Comparison of ENCODE assay signal across 16 mouse cellular contexts in the genomic region with DNA sequence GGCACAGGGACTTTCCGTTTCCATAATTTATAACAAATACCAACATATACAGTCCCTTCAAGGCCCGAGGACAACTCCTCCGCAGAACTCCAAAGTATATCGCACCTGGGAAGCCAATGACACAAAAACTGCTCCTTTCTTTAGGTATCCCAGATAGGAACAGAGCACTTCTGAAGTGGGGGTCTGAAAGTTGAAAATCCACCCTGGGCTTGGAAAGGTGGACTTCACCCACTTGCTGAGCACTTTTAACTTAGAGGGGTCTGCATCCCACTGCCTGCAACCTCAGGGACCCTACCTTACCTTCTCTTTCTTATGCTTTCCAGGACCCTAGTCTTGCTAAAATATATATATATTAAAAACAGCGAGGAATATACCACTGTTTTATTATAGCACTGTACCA. TPM values are rescaled to one million over a fixed set of nuclear protein-coding genes. Genes with fewer than 3 reads are reported as not detected.
DNase-seq lines count a peak whose midpoint lies in the region; ATAC-seq lines count a peak whose summit lies in the region.
"Had no signal": no experiment of that assay in that cellular context is flagged by ENCODE, and none has a peak within 500 bp of the region (broad histone marks: within the 10 kb centered on the region; RNA-seq: fewer than 3 reads in every experiment).

No protein-coding gene starts in this region.

- peak overlapping the region; percentile 52 for H3K4me3 ChIP-seq in forebrain, embryonic 13.5 days
- peak overlapping the region; percentile 40 for H3K4me3 ChIP-seq in hindbrain, embryonic 16.5 days (ENCODE audit: low read length)
- H3K4me3 ChIP-seq in midbrain, embryonic 14.5 days (replicated peaks; ENCODE audit: low read depth, low read length), result peak overlapping the region; percentile 56
- H3K4me3 ChIP-seq: intestine, embryonic 15.5 days had no signal

- H3K4me1 ChIP-seq in forebrain, embryonic 13.5 days, result peaks cover 39% of the 10 kb centered on the region
- peaks cover 12% of the 10 kb centered on the region for H3K4me1 ChIP-seq in hindbrain, embryonic 16.5 days (ENCODE audit: control insufficient read depth, insufficient read depth, low read depth, low read length)
- H3K4me1 ChIP-seq in midbrain, embryonic 14.5 days (ENCODE audit: control insufficient read depth, insufficient read depth, low read length), result peaks cover 11% of the 10 kb centered on the region; the same call in 1 of the 2 replicates

- peaks cover 73% of the 10 kb centered on the region for H3K27me3 ChIP-seq in forebrain, embryonic 13.5 days
- H3K27me3 ChIP-seq in hindbrain, embryonic 16.5 days (replicated peaks; ENCODE audit: control insufficient read depth, insufficient read depth, low read length), result peaks cover 15% of the 10 kb centered on the region
- peaks cover 38% of the 10 kb centered on the region; the same call in 1 of the 2 replicates for H3K27me3 ChIP-seq in midbrain, embryonic 14.5 days (ENCODE audit: control insufficient read depth, insufficient read depth, low read length)

- peak overlapping the region; percentile 21 for H3K9ac ChIP-seq in forebrain, embryonic 13.5 days
- peak overlapping the region; percentile 31 for H3K9ac ChIP-seq in hindbrain, embryonic 16.5 days (ENCODE audit: low read depth, low read length)
- H3K9ac ChIP-seq in midbrain, embryonic 14.5 days (replicated peaks; ENCODE audit: low read length), result peak overlapping the region; percentile 84
- H3K9ac ChIP-seq: heart, embryonic 15.5 days; intestine, embryonic 15.5 days; liver, embryonic 13.5 days had no signal

- ATAC-seq in forebrain, embryonic 13.5 days, result no peak
- no peak for ATAC-seq in hindbrain, embryonic 16.5 days
- ATAC-seq in midbrain, embryonic 14.5 days (ENCODE audit: low FRiP score, low TSS enrichment), result no peak
- no peak for ATAC-seq in monocyte, adult 5-6 weeks (replicated peaks; ENCODE audit: insufficient number of reproducible peaks, low FRiP score, low TSS enrichment, poor library complexity, severe bottlenecking)
- ATAC-seq: intestine, embryonic 15.5 days had no signal

- WGBS in forebrain, embryonic 13.5 days, result 13% methylated on average over 5 of the region's 5 CpGs
- 6% methylated on average over 5 of the region's 5 CpGs for WGBS in hindbrain, embryonic 16.5 days
- 6% methylated on average over 5 of the region's 5 CpGs for WGBS in midbrain, embryonic 14.5 days

- no peaks in the 10 kb centered on the region for H3K9me3 ChIP-seq in forebrain, embryonic 13.5 days (replicated peaks)
- H3K9me3 ChIP-seq in hindbrain, embryonic 16.5 days (ENCODE audit: control insufficient read depth, low read length), result no peaks in the 10 kb centered on the region
- H3K9me3 ChIP-seq in midbrain, embryonic 14.5 days (ENCODE audit: control insufficient read depth, low read length), result no peaks in the 10 kb centered on the region
- H3K9me3 ChIP-seq: heart, embryonic 15.5 days; intestine, embryonic 15.5 days; liver, embryonic 13.5 days had no signal

- H3K4me2 ChIP-seq in forebrain, embryonic 13.5 days, result peak overlapping the region; percentile 72
- H3K4me2 ChIP-seq in hindbrain, embryonic 16.5 days (ENCODE audit: low read length), result peak overlapping the region; percentile 55
- H3K4me2 ChIP-seq in midbrain, embryonic 14.5 days (ENCODE audit: low read length), result peak overlapping the region; percentile 76
- H3K4me2 ChIP-seq: heart, embryonic 15.5 days; intestine, embryonic 15.5 days had no signal

- H3K27ac ChIP-seq in forebrain, embryonic 13.5 days, result peak overlapping the region; percentile 95
- peak overlapping the region; percentile 62 for H3K27ac ChIP-seq in hindbrain, embryonic 16.5 days (ENCODE audit: low read depth, low read length)
- H3K27ac ChIP-seq in midbrain, embryonic 14.5 days (replicated peaks; ENCODE audit: low read depth, low read length), result peak overlapping the region; percentile 96
- H3K27ac ChIP-seq: heart, embryonic 15.5 days; intestine, embryonic 15.5 days; liver, embryonic 13.5 days; macrophage had no signal

- peak; percentile 42 for DNase-seq in cerebellum, adult 9-10 months
- no peak for DNase-seq in cerebellum, adult 11-12 months
- peak; percentile 17 for DNase-seq in midbrain, embryonic 14.5 days
- DNase-seq in thymus, postnatal 25 days, result no peak
- DNase-seq in lung, postnatal 36 days, result no peak
- DNase-seq: adrenal gland, postnatal 25 days; kidney, postnatal 4 days; liver, embryonic 13.5 days; right cerebral cortex, adult 18-20 months had no signal

- no peaks in the 10 kb centered on the region for H3K36me3 ChIP-seq in forebrain, embryonic 13.5 days (ENCODE audit: poor library complexity, severe bottlenecking)
- no peaks in the 10 kb centered on the region for H3K36me3 ChIP-seq in hindbrain, embryonic 16.5 days (ENCODE audit: control insufficient read depth, insufficient read depth, low read length)
- H3K36me3 ChIP-seq in midbrain, embryonic 14.5 days (ENCODE audit: control insufficient read depth, insufficient read depth, low read length), result no peaks in the 10 kb centered on the region
- H3K36me3 ChIP-seq: heart, embryonic 15.5 days; intestine, embryonic 15.5 days; liver, embryonic 13.5 days had no signal

RNA-seq across cellular contexts. Expression of a gene that starts 6.4 kb away (rescaled TPM):
- 48.9 and 49.9 TPM in 2 replicates for polyA plus RNA-seq in forebrain, embryonic 13.5 days (2015; fragmentation: Nextera tagmentation; extraction: Ambion mirVana)
- polyA plus RNA-seq in hindbrain, embryonic 16.5 days (2015; fragmentation: Nextera tagmentation; extraction: Ambion mirVana), result 76.5 and 87.1 TPM in 2 replicates
- polyA plus RNA-seq in midbrain, embryonic 14.5 days (2014; fragmentation: Nextera tagmentation; extraction: Ambion mirVana), result 80.6 and 81.1 TPM in 2 replicates
- total RNA-seq in monocyte, adult 5-6 weeks (2017), result 1.8 TPM in 1 of 3 replicates, not detected in the others
- total RNA-seq: neutrophil, adult 5-6 weeks had no signal
- polyA plus RNA-seq: macrophage had no signal

Comparison
In these comparisons a context has a peak if more than half of its experiments do, and no peak if none do; other contexts are left out.
1. DNase-seq: peak in cerebellum, adult 9-10 months (single experiment) and midbrain, embryonic 14.5 days (single experiment); none in cerebellum, adult 11-12 months (single experiment), thymus, postnatal 25 days (single experiment) and lung, postnatal 36 days (single experiment).
2. H3K9ac ChIP-seq: peak in every context shown above with its lines; median percentile 84 in midbrain, embryonic 14.5 days; 31 in hindbrain, embryonic 16.5 days; 21 in forebrain, embryonic 13.5 days.
3. Peak in every context shown above with its lines, with median percentiles within 50 percentile points of each other: H3K27ac ChIP-seq, H3K4me2 ChIP-seq and H3K4me3 ChIP-seq.